Mouse (Mus musculus) thymus, postnatal 10 days (tissue): ENCODE data around the gene Foxd3.
"Not testable (repeated sequence)": the region's sequence is repeated elsewhere in the genome, so short reads cannot be mapped to it uniquely, and the experiment has no call there.

ENCODE experiments used
- DNase-seq, 2 experiments: peaks; one replicate each; pipeline ENCODE4 v3.0.0; 2021; ENCODE audit warnings: low spot score in 2 of 2

Foxd3 gene

GRCm38 (mm10) chr4:99655937-99656604, at the start of gene Foxd3:
Gene Foxd3, plus strand, starts transcription at chr4:99656299.
- no peak for DNase-seq

GRCm38 (mm10) chr4:99612156-99612555, 43.9 kb upstream of the Foxd3 start:
- no peak for DNase-seq

GRCm38 (mm10) chr4:99612609-99613350, 43.3 kb upstream of the Foxd3 start:
- no peak for DNase-seq

- no peak for DNase-seq
These were observed 29.9 kb upstream of the Foxd3 start for GRCm38 (mm10) chr4:99626047-99626844.

GRCm38 (mm10) chr4:99627057-99627456, 29.0 kb upstream of the Foxd3 start:
- no peak for DNase-seq

- DNase-seq = no peak
These were observed 20.1 kb upstream of the Foxd3 start for GRCm38 (mm10) chr4:99636038-99636437.

GRCm38 (mm10) chr4:99636711-99637110, 19.4 kb upstream of the Foxd3 start:
- no peak for DNase-seq

GRCm38 (mm10) chr4:99640619-99641018, 15.5 kb upstream of the Foxd3 start:
- DNase-seq = not testable (repeated sequence)

GRCm38 (mm10) chr4:99641920-99642319, 14.2 kb upstream of the Foxd3 start:
- DNase-seq = no peak

- DNase-seq = no peak
These were observed 10.5 kb upstream of the Foxd3 start for GRCm38 (mm10) chr4:99645560-99645959.

GRCm38 (mm10) chr4:99650088-99650944, 5.8 kb upstream of the Foxd3 start:
- no peak for DNase-seq

- no peak for DNase-seq
These were observed 5.0 kb upstream of the Foxd3 start for GRCm38 (mm10) chr4:99650945-99651690.

GRCm38 (mm10) chr4:99651823-99652450, 4.2 kb upstream of the Foxd3 start:
- no peak for DNase-seq

GRCm38 (mm10) chr4:99652576-99653210, 3.4 kb upstream of the Foxd3 start:
- no peak for DNase-seq

- no peak for DNase-seq
These were observed 2.9 kb upstream of the Foxd3 start for GRCm38 (mm10) chr4:99653216-99653607.

GRCm38 (mm10) chr4:99653608-99654221, 2.4 kb upstream of the Foxd3 start:
- DNase-seq = no peak

- no peak for DNase-seq
These were observed 1.3 kb upstream of the Foxd3 start for GRCm38 (mm10) chr4:99654621-99655296.

GRCm38 (mm10) chr4:99656605-99657429, 718 bp downstream of the Foxd3 start:
- DNase-seq = no peak
